Mouse (Mus musculus) midbrain, embryonic 10.5 days (tissue): ENCODE measurements around the gene Ankrd12. TPM values are rescaled to one million over a fixed set of nuclear protein-coding genes. Genes with fewer than 3 reads are reported as not detected.

Source experiments
- DNase-seq: peaks from one replicate; pipeline ENCODE4 v3.0.0-alpha.2; 2017; ENCODE audit warnings: low spot score
- H3K27ac ChIP-seq: fragments of 300-500 bp; sonication (generic); replicated peaks from 2 replicates; pipeline ENCODE4 v1.5.1; 2016; ENCODE audit warnings: mild to moderate bottlenecking
- H3K27me3 ChIP-seq: fragments of 300-500 bp; sonication (generic); 2 replicates; pipeline ENCODE4 v1.6.1; 2016; ENCODE audit warnings: low read depth, mild to moderate bottlenecking; ENCODE audit not compliant: poor library complexity, severe bottlenecking
- H3K36me3 ChIP-seq: fragments of 300-500 bp; sonication (generic); 2 replicates; pipeline ENCODE4 v1.6.1; 2016; ENCODE audit warnings: mild to moderate bottlenecking, moderate library complexity
- H3K4me1 ChIP-seq: fragments of 300-500 bp; sonication (generic); 2 replicates; pipeline ENCODE4 v1.6.1; 2016
- H3K4me3 ChIP-seq: fragments of 300-500 bp; sonication (generic); 2 replicates; pipeline ENCODE4 v1.5.1; 2016; ENCODE audit warnings: mild to moderate bottlenecking, moderate library complexity
- H3K9me3 ChIP-seq: fragments of 300-500 bp; sonication (generic); replicated peaks from 2 replicates; pipeline ENCODE4 v1.6.1; 2016; ENCODE audit warnings: mild to moderate bottlenecking
- WGBS: fragments of 180-500 bp; shearing (Covaris S2); methylation state at CpG from one replicate; pipeline ENCODE4 v1.1.7; 2016; 5-methylcytosine and 5-hydroxymethylcytosine counted together
- polyA plus RNA-seq: library from polyadenylated mRNA; unstranded; fragments of >200 nt; fragmentation: Nextera tagmentation; extraction: Ambion mirVana; gene quantifications from 2 replicates; pipeline ENCODE4 v1.2.1, GENCODE M21; 2016

The Ankrd12 gene
- polyA plus RNA-seq, 1 experiment from 2014 or later: 13.8 TPM

GRCm38 (mm10) chr17:66104076-66104475 is 27.2 kb upstream of the Ankrd12 start:
- Histone ChIP-seq H3K27ac (no peak overlapping the region), H3K27me3 (no peaks in the 10 kb centered on the region), H3K36me3 (no peaks in the 10 kb centered on the region), H3K4me1 (peaks cover 20% of the 10 kb centered on the region), H3K9me3 (no peaks in the 10 kb centered on the region), H3K4me3 (no peak overlapping the region)
- 86% methylated on average over 7 of the region's 7 CpGs for WGBS
- no peak for DNase-seq

DNA sequence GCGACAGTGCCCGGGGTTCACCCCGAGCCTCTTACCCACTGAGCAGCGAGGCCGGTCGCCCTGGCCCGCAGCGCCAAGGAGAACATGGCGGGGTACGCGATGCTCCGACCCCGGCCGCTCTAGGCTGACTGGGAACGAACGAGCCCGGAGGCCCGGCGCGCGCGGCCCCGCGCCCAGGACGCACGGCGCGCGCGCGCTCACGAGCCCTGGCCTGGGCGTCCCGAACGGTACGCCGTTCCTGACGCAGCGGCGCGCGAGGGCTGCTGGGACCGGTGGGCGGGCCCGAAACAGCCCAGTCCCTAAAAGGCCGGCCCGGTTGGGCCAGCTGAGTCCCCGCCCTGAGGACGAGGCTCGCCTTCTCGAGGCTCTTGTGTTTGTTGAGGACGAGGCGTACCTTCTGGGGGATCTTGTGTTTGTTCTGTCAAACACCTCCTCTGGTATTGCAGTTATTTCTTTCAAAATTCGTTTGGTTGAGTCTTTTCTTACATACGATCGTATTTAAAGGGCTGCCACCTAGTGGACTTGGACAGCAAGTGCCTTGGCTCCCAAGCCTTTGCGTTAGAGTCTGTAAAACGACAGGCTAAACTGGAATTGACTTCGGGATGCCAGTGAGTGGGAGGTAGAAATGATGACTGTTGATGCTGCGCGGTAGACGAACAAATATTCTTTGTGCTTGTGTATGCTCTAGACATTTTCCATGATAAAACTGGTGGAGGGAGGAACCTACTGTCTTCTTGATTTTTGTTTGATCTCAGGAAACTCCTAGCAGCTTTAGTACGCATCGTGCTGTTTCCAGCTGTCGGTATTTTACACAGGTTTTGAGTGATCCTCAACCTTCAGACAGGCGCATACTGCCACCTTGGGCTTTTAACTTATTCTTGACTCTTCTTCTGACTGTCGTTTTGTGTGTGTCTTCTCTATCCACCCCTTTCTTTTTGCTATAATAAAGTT is 24.8 kb upstream of the Ankrd12 start, which contains the start of gene Ndufv2:
Gene Ndufv2 (minus strand): TSS at position 180 of the 951 bp plus-strand sequence.
- Histone ChIP-seq H3K36me3 (peaks cover 8% of the 10 kb centered on the region), H3K9me3 (no peaks in the 10 kb centered on the region), H3K4me3 (peak within 1 kb of the TSS; percentile 96), H3K27ac (peak within 1 kb of the TSS; percentile 97), H3K4me1 (peaks cover 20% of the 10 kb centered on the region), H3K27me3 (no peaks in the 10 kb centered on the region)
- peak; percentile 95 for DNase-seq
- 1% methylated on average over 67 of the region's 67 CpGs for WGBS

DNA sequence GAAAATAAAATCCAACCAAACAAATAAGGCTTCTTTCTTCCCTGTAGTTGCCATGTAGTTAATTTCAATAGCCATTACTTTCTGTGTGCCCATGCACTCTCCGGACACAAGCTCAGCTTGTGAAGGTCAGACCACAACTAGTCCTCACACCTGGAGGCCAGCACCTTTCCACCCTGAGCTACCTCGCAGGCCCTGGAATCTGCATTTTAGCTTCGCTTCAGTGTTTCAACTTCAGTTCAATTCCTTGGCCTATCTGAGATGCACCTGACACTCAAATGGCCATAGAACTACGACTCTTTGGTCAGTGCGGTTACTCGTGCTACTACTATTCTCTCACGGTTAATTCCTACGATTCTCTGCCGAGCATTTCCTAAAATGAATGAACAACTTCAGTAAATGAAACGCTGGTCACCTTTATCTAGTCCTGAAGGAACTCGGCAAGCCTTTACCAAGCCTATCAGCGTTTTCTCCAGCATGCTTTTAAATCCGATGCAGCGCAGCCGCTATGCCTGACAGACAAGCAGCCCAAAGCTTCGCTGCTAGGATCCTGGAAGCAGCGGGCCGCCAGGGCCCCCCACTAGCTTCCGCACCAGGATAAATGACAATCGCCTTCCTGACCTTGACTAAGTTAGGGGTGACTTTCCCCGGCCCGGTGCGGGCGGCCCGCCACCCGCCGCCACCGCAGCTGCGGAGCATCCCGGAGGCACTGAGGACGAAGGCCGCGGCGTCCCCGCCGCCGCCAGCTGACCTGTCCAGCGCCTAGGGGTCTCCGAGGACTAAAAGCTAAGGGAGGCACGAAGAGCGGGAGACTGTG is 23.9 kb upstream of the Ankrd12 start:
- Histone ChIP-seq H3K36me3 (peaks cover 8% of the 10 kb centered on the region), H3K4me1 (peaks cover 20% of the 10 kb centered on the region), H3K4me3 (peak overlapping the region; percentile 96), H3K9me3 (no peaks in the 10 kb centered on the region), H3K27me3 (no peaks in the 10 kb centered on the region), H3K27ac (peak overlapping the region; percentile 97)
- no peak for DNase-seq
- 1% methylated on average over 41 of the region's 41 CpGs for WGBS

DNA sequence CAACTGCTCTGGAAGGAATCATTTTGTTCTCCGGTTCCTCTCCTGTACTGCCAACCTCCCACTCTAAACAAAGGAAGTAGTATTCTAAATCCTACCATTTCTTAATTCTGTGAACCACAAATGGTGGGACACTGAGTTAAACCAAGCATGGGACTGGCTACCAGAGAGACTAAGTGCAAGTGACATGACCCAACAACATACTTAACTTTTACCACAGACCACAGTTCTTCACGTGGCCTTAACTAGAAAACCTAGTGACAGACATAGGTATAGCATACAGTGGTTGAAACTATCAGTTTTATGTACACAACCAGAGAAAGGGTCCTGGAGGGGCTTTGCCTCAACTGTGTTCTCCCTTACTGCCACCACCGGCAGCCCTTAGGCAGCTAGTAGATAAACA is 15.8 kb upstream of the Ankrd12 start:
- DNase-seq: no peak
- no peak overlapping the region for H3K4me3 ChIP-seq
- 90% methylated on average over 3 of the region's 3 CpGs for WGBS
- H3K27ac ChIP-seq: no peak overlapping the region
- H3K9me3 ChIP-seq: no peaks in the 10 kb centered on the region
- H3K27me3 ChIP-seq: no peaks in the 10 kb centered on the region
- H3K36me3 ChIP-seq: peaks cover 52% of the 10 kb centered on the region
- H3K4me1 ChIP-seq: no peaks in the 10 kb centered on the region

- Histone ChIP-seq H3K9me3 (no peaks in the 10 kb centered on the region), H3K27ac (no peak overlapping the region), H3K36me3 (peaks cover 53% of the 10 kb centered on the region), H3K4me1 (no peaks in the 10 kb centered on the region), H3K4me3 (no peak overlapping the region), H3K27me3 (no peaks in the 10 kb centered on the region)
- WGBS: 93% methylated on average over 2 of the region's 2 CpGs
- no peak for DNase-seq
These were observed 15.2 kb upstream of the Ankrd12 start for GRCm38 (mm10) chr17:66092065-66092464.

DNA sequence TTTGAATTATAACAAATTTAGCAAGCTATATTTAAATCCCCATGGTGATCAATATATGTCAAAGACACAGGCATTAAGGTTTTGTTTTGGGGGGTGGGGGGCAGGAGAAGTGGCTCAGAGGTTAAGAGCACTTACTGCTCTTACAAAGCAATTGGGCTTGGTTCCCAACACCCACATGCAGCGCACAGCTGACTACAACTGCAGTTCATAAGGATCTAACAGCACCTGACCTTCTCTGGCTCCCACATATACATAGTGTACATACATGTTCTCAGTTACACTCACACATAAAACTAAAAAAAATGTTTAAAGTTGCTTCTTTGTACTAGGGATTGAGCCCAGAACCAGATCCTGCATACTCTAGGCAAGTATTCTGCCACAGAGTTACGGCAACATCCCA is 14.5 kb upstream of the Ankrd12 start:
- Histone ChIP-seq H3K27ac (no peak overlapping the region), H3K4me3 (no peak overlapping the region), H3K36me3 (peaks cover 57% of the 10 kb centered on the region), H3K27me3 (no peaks in the 10 kb centered on the region), H3K4me1 (no peaks in the 10 kb centered on the region), H3K9me3 (no peaks in the 10 kb centered on the region)
- 93% methylated on average over 2 of the region's 2 CpGs for WGBS
- no peak for DNase-seq

DNA sequence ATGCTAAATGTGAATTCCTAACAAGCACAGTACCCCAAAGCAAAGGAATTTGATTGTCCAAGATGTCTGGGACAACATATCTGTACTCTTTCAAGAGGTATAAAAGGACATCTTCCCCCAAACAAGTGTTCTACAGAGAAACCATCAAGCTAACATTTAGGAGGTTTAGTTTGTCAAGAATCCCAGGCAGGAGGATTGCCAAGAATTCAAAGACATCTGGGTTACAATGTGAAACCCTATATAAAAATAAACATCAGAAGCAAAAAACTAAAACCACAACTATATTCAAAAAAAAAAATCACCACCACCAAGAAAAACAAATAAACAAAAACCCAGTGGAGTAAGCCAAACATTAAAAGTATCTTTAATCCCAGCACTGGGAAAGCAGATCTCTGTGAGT is 13.4 kb upstream of the Ankrd12 start:
- H3K4me3 ChIP-seq: no peak overlapping the region
- H3K27me3 ChIP-seq: no peaks in the 10 kb centered on the region
- no peaks in the 10 kb centered on the region for H3K4me1 ChIP-seq
- H3K36me3 ChIP-seq: peaks cover 66% of the 10 kb centered on the region
- no peak for DNase-seq
- H3K27ac ChIP-seq: no peak overlapping the region
- H3K9me3 ChIP-seq: no peaks in the 10 kb centered on the region

GRCm38 (mm10) chr17:66085038-66085437 is 8.1 kb upstream of the Ankrd12 start:
- 93% methylated on average over 1 of the region's 1 CpGs for WGBS
- H3K4me3 ChIP-seq: no peak overlapping the region
- no peak overlapping the region for H3K27ac ChIP-seq
- no peak for DNase-seq
- H3K27me3 ChIP-seq: no peaks in the 10 kb centered on the region
- H3K36me3 ChIP-seq: peaks cover 83% of the 10 kb centered on the region
- H3K4me1 ChIP-seq: no peaks in the 10 kb centered on the region
- H3K9me3 ChIP-seq: no peaks in the 10 kb centered on the region

DNA sequence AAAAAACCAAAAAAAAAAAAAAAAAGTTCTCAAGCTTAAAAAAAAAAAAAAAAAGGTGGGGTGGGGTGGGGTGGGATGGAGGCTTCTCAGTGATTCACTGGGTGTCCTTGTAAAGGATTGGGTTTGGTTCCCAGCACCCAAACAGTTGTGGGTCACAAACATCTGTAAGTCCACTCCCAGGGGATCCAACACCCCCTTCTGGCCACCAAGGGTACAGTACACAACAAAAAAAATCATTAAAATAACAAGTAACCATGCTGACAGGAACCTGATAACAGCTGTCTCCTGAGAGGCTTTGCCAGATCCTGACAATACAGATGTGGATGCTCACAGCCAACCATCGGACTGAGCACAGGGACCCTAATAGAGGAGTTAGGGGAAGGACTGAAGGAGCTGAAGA is 7.6 kb upstream of the Ankrd12 start:
- Histone ChIP-seq H3K9me3 (no peaks in the 10 kb centered on the region), H3K36me3 (peaks cover 84% of the 10 kb centered on the region), H3K4me3 (no peak overlapping the region), H3K4me1 (no peaks in the 10 kb centered on the region), H3K27me3 (no peaks in the 10 kb centered on the region), H3K27ac (no peak overlapping the region)
- 75% methylated on average over 1 of the region's 1 CpGs for WGBS
- no peak for DNase-seq

GRCm38 (mm10) chr17:66077437-66077850 is 555 bp upstream of the Ankrd12 start:
- no peak for DNase-seq
- H3K27ac ChIP-seq: peak overlapping the region; percentile 89
- WGBS: under 1% methylated on average over 23 of the region's 23 CpGs

GRCm38 (mm10) chr17:66076174-66076927 is 538 bp downstream of the Ankrd12 start:
- Histone ChIP-seq H3K27me3 (peaks cover 19% of the 10 kb centered on the region), H3K9me3 (no peaks in the 10 kb centered on the region), H3K4me3 (peak overlapping the region; percentile 86), H3K27ac (peak overlapping the region; percentile 89), H3K36me3 (peaks cover 27% of the 10 kb centered on the region), H3K4me1 (peaks cover 20% of the 10 kb centered on the region)
- WGBS: under 1% methylated on average over 93 of the region's 95 CpGs
- peak; percentile 44 for DNase-seq

More at GRCm38 (mm10) chr17:66077437-66077850, 555 bp upstream of the Ankrd12 start:
- Histone ChIP-seq H3K36me3 (peaks cover 33% of the 10 kb centered on the region), H3K4me3 (peak overlapping the region; percentile 86), H3K9me3 (no peaks in the 10 kb centered on the region), H3K27me3 (peaks cover 19% of the 10 kb centered on the region), H3K4me1 (peaks cover 20% of the 10 kb centered on the region)

- peaks cover 20% of the 10 kb centered on the region for H3K4me1 ChIP-seq
- no peak for DNase-seq
- H3K4me3 ChIP-seq: peak overlapping the region; percentile 86
- 8% methylated on average over 12 of the region's 12 CpGs for WGBS
- H3K9me3 ChIP-seq: no peaks in the 10 kb centered on the region
- peaks cover 22% of the 10 kb centered on the region for H3K36me3 ChIP-seq
- peak overlapping the region; percentile 89 for H3K27ac ChIP-seq
- H3K27me3 ChIP-seq: peaks cover 19% of the 10 kb centered on the region
These were observed 1.1 kb downstream of the Ankrd12 start for GRCm38 (mm10) chr17:66075827-66076173.
